Mouse (Mus musculus) induced T-regulatory cell, adult 2 months (primary cell): ENCODE data around the gene Slc7a7.

Experiments used
- DNase-seq: peaks from one replicate; pipeline ENCODE4 v3.0.0-alpha.2; 2012; ENCODE audit warnings: low read depth

Gene Slc7a7

DNA sequence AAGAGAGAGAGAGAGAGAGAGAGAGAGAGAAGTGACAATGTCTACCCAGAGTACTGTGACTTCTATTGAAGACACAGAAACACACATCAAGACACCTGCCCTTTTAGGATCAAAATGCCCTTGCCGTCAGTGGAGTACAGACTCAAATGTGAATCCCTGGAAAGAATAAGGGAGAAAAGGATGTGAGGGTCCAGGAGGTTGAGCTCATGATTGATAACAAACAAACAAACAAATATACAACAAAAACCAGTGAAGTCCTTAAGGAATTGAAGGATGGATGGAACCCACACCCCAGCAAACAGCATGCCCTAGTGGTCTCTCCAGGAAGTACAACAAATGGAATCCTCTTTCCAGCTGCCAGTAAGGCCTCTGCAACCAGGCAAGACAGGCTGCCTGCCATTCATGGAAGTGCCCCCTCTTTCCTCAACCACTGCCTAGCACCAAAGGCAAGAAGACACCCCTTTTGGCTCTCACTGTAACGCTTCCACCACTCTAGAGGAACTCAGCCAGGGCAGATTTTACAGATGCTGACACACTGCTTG, 4.9 kb downstream of the Slc7a7 start:
- peak; percentile 72 for DNase-seq

DNA sequence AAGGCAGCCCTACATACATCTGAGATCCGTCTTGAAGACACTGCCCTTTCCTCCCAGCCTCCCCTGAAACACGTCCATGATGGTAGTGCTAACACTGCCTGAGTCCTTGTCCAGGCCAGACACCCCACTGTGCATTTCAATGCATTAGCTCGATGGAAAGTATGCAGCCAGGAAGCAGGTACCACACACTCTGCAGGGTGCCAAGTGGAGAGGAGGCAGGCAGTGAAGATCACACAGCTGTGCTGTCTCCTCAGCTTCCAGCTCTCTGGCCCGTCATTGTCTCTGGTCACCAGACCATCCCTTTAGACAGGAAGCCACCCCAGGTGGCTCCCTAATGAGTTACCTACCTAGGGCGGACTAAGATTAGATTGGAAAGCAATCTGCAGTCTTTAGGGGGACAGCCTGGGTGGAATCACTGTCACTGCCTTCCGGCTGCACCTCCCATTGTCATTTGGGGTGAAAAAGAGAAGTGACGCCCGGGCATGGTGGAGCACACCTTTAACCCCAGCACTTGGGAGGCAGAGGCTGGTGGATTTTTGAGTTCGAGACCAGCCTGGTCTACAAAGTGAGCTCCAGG, 5.5 kb downstream of the Slc7a7 start:
- DNase-seq, result no peak

GRCm38 (mm10) chr14:54409980-54410810, 7.4 kb downstream of the Slc7a7 start:
- no peak for DNase-seq

DNA sequence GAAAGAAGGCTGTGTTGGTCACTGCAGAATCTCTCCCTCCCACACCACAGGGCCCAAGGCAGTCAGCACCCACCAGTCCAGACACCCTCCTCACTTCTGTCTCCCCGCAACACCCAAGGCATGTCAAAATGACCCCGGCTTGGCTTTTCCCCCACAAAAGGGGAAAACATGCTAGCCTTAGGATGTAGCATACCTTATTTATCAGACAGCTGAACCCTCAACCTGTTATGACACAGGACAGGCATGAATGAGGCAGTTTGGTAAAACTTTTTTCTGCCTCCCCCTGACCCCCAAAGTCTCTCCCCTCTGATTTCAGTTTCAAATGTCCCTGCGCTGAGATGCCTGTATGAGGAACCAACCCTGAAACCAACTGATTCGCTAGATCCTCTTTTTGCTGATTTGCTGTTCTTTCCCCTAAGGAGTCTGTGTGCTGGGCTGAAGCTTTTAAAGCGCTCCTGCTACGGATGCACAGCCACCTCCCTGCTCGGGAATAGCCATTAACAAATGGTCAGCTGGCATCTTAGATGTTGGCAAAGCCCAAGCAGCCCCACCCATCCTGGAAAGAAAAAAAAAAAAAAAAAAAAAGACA, 8.4 kb downstream of the Slc7a7 start:
- no peak for DNase-seq

DNA sequence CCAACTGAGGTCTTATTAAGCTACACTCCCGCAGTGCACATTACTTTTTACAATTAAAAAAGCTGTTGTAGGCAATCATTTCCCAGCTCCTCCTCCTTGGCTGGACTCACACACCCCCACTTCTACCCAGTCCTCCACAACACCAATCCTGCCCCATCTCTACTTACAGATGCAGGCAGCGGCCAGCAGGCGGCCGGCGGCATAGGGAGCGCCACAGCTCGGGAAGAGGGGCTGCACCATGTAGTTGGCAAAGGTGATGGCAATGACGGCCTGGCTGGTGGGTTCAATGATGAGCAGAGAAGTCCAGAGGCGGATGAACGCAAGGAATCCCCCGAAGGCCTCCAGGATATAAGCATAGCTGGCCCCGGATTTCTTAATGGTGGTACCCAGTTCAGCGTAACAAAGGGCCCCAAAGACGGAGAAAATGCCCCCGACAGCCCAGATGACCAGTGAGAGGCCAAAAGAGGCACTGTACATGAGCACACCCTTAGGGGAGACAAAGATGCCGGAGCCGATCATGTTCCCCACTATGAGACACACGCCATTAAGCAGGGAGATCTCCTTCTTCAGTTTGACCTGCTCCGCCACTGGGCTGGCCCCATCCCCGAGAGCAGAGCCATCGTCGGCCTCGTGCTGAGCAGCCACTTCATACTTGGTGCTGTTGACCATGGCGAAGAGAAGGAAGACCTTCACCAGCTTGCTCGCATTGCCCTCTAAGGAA, 9.1 kb downstream of the Slc7a7 start:
- no peak for DNase-seq

DNA sequence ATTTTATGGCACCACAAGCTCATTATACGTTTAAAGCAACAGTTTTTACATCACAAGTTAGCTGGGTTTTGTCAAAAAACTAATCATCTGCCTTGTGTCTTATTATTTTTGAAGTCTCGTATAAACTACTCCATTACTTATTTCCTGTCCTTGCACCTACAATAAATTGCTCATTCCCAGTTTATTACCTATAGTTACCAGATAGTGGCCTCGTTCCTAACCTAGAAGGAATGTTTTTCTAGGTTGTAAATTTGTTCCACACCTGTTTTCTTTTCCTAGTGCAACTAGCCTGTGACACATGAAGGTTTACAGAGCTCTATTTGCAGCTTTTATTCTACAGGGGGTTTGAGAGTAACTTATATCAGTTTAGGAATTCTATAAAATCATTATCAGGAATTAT, 15.9 kb downstream of the Slc7a7 start:
- no peak for DNase-seq

DNA sequence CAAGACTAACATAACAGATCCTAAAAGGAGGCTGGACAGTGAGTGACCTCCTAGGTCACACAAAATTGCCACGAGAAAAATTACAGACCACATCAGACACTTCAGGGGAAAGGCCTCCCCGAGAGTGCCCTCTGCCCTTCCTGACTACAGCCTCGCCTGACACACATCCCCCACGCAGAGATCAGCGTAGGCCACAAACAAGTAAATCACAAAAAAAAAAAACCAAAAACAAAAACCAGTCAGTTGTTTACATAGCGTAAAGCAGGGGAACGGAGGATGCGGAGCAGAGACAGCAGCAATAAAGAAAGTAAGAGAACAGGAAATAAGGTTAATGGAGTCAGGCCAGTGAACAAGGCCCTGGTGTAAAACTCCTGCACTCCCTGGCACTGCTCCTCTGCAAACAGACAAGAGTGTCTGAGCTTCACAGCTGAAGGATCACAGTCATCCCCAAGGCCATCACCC, 18.6 kb downstream of the Slc7a7 start:
- peak; percentile 74 for DNase-seq

- no peak for DNase-seq
Observed at GRCm38 (mm10) chr14:54398528-54398916, 19.1 kb downstream of the Slc7a7 start.

- peak; percentile 62 for DNase-seq
Observed at GRCm38 (mm10) chr14:54397872-54398527, 19.6 kb downstream of the Slc7a7 start.

DNA sequence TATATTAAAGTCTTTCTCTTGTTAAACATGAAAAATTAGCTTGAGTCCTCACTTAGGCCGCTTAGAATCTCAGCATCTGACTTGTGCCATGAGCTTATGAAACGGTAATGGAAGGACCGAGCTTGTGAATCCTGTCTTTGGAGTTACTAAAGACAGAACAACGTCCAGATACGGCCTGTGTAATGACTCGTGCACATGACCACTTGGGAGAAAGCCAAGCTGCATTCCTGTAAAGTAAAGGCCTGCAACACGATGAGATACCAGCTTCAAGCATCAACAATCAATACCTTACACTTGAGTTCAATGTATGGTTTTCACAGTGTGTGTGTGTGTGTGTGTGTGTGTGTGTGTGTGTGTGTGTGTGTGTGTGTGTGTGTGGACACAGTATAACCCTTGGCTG, 20.9 kb downstream of the Slc7a7 start:
- no peak for DNase-seq

DNA sequence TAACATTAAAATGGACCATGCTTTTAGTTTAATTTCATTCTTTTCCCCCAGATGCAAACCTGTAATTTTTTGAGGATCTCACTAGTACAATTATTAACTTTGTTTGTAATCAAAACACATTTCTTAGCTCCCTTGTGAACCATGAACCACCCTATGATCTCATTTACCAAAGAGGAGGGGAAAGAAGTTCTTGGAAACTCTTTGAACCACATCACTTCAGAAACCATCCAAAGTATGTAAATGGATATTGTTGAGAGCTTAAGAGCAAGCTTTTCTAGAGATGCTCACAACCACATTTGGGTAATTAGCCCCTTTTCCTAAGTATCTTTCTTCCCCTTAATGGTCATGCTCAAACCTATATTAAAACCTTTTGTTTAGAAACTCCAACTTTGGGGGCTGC, 23.3 kb downstream of the Slc7a7 start:
- no peak for DNase-seq

DNA sequence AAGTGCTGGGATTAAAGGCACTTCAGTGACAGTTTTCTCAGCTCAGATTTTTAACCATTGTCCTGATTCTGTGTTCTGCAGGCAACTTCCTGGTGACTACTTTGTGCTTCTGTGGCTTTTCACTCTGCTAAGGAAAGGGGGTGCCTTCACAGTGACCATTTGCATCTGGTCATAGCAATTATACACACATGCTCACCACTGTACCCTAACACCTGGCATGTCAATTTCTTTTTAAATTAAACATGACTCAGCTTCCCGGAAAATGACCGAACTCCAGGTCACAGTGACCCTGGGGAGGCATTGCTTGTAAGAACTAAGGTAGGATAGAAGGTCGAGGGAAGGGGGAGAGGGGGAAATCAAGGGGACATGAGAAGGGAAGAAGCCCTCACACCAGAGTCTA, 23.8 kb downstream of the Slc7a7 start:
- no peak for DNase-seq

DNA sequence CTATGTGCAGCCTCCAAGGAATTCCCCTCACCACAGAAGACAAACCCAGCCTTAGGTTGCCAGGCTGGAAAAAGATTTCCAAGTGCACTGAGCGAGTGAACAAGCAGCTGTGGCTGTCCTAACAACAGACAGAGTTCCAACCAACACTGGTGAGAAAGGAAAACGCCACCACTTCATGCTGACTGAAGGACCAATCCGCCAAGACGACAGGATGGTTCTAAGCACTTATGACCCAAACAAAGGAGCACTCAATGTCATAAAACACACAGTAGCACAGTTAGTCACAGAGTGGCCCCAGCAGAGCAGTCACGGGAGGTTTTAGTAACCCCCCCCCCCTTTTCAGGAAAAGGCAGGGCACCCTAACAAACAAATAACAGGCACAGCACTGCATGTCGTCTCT, 26.7 kb downstream of the Slc7a7 start:
- DNase-seq, result no peak

DNA sequence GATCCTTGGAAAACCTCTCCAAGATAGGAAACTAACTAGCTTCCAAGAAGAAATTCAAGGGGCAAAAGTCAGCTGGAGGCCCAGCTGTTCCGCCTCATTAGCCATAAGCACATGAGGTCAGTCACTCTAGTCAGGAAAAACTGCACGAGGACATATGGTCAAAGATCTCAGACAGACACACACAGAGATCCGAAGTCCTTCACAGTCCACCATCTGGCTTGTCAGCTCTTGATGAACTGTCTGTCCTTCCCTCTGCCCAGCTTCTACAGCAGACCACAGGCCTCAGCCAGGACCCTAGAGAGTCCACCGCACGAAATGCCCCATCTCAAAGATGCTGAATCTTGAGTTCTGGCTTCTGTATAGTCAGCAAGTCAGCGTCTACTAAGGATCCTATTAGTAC, 30.0 kb downstream of the Slc7a7 start:
- DNase-seq, result no peak

GRCm38 (mm10) chr14:54385968-54386618, 31.5 kb downstream of the Slc7a7 start:
- DNase-seq, result no peak

- no peak for DNase-seq
Observed at GRCm38 (mm10) chr14:54384396-54384795, 33.2 kb downstream of the Slc7a7 start.

GRCm38 (mm10) chr14:54383355-54383771, 34.2 kb downstream of the Slc7a7 start:
- DNase-seq, result no peak

DNA sequence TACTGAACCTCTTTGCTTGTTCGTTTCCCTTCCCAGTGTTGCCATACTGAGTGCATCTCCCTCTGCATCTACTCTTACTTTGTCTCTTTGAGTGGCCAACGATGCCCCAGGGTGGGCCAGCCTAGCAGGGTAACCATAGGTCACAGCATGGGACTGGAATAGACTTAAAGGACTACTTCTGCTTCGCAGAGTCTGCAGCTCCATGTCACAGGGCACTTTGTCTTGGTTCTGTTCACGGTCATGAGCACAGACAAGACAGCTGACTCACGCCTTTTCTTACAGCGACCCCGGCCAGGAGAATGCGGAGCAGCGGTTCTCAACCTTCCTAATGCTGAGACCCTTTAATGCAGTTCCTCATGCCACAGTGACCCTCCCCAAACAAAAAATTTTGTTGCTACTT, 34.9 kb downstream of the Slc7a7 start:
- no peak for DNase-seq

DNA sequence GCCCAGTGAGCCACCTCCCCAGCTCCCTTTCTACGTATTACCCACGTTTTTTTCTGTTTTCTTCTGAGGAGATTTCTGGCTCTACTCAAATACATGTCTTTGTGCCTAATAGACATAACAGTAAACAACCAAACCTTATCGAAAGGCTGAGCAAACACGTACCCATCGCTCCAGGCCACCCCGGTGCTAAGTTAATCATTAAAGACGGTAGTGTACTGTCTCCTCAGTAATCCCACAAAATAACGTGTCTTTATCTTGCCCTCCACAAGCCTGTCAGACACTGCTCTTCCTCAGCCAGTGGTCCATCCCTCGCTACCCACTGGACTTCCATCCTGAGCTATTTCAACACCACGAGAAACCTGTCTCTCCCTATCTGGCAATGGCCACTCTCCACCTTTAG, 35.8 kb downstream of the Slc7a7 start:
- no peak for DNase-seq

DNA sequence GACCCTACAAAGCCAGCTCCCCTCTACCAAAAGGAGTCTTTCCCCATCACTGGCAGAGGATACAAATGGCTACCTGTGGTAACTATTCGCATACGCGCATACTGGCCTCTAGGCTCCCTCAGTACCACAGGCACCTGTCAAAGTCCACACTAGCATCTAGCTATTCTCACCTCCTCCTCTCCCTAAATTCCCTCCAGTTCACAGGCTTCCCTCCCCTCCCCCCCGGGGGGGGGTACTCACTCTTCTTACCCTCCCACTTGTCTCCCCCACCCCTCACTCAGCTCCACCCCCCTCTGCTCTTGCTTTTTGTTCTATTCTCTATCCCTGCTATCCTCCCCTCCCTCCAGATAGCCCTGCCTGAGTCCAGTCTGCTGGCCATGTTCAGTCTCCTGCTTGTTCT, 37.0 kb downstream of the Slc7a7 start:
- no peak for DNase-seq

DNA sequence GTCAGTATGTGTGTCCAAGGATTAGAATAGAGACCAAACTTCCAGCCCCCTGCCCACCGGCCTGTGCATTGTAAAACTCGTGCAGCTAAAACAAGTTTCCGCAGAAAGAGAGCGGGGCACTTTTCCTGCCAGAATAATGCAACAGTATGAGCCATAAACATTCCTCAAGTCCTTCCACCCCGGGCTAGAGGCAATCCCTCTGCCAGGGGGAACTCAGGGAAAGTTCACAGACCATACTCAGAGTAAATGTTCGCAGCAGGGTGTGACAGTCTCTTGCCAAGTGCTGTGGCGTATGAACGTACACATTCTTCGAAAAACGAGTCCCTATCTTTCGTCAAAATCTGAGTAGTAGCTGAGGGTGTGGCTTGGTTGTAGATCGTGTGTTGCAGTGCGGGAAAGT, 38.0 kb downstream of the Slc7a7 start:
- no peak for DNase-seq
